In the genomic region with DNA sequence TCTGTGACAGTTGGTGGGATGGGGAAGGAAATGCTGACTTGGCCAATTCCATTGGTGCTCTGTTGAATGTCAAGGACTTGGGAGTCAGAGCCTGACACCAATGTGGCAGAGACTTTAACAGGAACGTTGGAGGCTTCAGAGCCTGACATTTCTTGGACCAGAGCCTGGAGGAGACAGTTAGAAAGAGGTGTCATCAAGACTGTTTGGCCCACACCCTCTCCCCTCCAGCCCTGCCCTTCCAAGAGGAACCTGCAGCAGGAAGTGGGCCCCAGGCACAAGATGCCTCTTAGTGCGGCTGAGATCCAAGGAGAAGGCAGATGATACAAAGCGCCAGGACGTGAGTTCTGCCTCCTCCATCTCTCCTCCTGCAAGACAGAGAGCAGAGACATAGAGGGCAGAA, we compare ENCODE assay signal across 20 mouse cellular contexts. TPM values are rescaled to one million over a fixed set of nuclear protein-coding genes. Genes with fewer than 3 reads are reported as not detected.
DNase-seq lines count a peak whose midpoint lies in the region; ATAC-seq and TF ChIP-seq lines count a peak whose summit lies in the region.
"Had no signal": no experiment of that assay in that cellular context is flagged by ENCODE, and none has a peak within 500 bp of the region (broad histone marks: within the 10 kb centered on the region; RNA-seq: fewer than 3 reads in every experiment).

No protein-coding gene starts in this region.

- H3K27me3 ChIP-seq in forebrain, embryonic 11.5 days (ENCODE audit: control insufficient read depth, insufficient read depth, low read length): no peaks in the 10 kb centered on the region
- no peaks in the 10 kb centered on the region for H3K27me3 ChIP-seq in forebrain, embryonic 16.5 days (replicated peaks; ENCODE audit: control insufficient read depth, insufficient read depth, low read length)
- no peaks in the 10 kb centered on the region for H3K27me3 ChIP-seq in liver, postnatal 0 days (ENCODE audit: insufficient read depth, low read length)
- H3K27me3 ChIP-seq in liver, embryonic 12.5 days (replicated peaks): peaks cover 8% of the 10 kb centered on the region; the same call in 1 of the 2 replicates
- H3K27me3 ChIP-seq: hindbrain, embryonic 15.5 days had no signal

- H3K9ac ChIP-seq in forebrain, embryonic 11.5 days (ENCODE audit: low read length): no peak overlapping the region
- H3K9ac ChIP-seq in forebrain, embryonic 16.5 days (replicated peaks; ENCODE audit: low read depth, low read length): no peak overlapping the region
- H3K9ac ChIP-seq in liver, postnatal 0 days (replicated peaks): no peak overlapping the region
- no peak overlapping the region for H3K9ac ChIP-seq in liver, embryonic 12.5 days
- H3K9ac ChIP-seq: embryonic facial prominence, embryonic 12.5 days; forebrain, embryonic 12.5 days; forebrain, postnatal 0 days; hindbrain, embryonic 15.5 days had no signal

- H3K4me3 ChIP-seq in forebrain, embryonic 11.5 days (ENCODE audit: low read depth, low read length): no peak overlapping the region
- no peak overlapping the region for H3K4me3 ChIP-seq in forebrain, embryonic 16.5 days (replicated peaks; ENCODE audit: low read length)
- no peak overlapping the region for H3K4me3 ChIP-seq in liver, postnatal 0 days (ENCODE audit: low read depth, low read length)
- H3K4me3 ChIP-seq in liver, embryonic 12.5 days: no peak overlapping the region
- H3K4me3 ChIP-seq in bone marrow macrophage, adult 2 months (ENCODE audit: insufficient read depth, low read length): no peak overlapping the region
- H3K4me3 ChIP-seq: embryonic facial prominence, embryonic 12.5 days; forebrain, embryonic 12.5 days; hindbrain, embryonic 15.5 days had no signal

- TF ChIP-seq EP300 in liver, postnatal 0 days (IDR thresholded peaks at IDR 0.05; ENCODE audit: low read depth): no peak

- no peaks in the 10 kb centered on the region for H3K4me1 ChIP-seq in forebrain, embryonic 11.5 days (replicated peaks; ENCODE audit: control insufficient read depth, insufficient read depth, low read length)
- H3K4me1 ChIP-seq in forebrain, embryonic 16.5 days (replicated peaks; ENCODE audit: control insufficient read depth, insufficient read depth, low read length): no peaks in the 10 kb centered on the region
- peaks cover 10% of the 10 kb centered on the region for H3K4me1 ChIP-seq in liver, postnatal 0 days (ENCODE audit: insufficient read depth)
- no peaks in the 10 kb centered on the region for H3K4me1 ChIP-seq in liver, embryonic 12.5 days
- peaks cover 23% of the 10 kb centered on the region for H3K4me1 ChIP-seq in bone marrow macrophage, adult 2 months (ENCODE audit: control insufficient read depth, insufficient read depth, low read length)
- H3K4me1 ChIP-seq: embryonic facial prominence, embryonic 12.5 days; forebrain, embryonic 12.5 days; hindbrain, embryonic 15.5 days had no signal

- no peak for ATAC-seq in forebrain, embryonic 11.5 days (replicated peaks; ENCODE audit: low FRiP score)
- no peak for ATAC-seq in forebrain, embryonic 16.5 days
- ATAC-seq in liver, postnatal 0 days: no peak
- ATAC-seq in liver, embryonic 12.5 days: no peak
- ATAC-seq: forebrain, postnatal 0 days; intestine, embryonic 16.5 days had no signal

- H3K27ac ChIP-seq in forebrain, embryonic 11.5 days (ENCODE audit: low read depth, low read length): no peak overlapping the region
- H3K27ac ChIP-seq in forebrain, embryonic 16.5 days (ENCODE audit: low read length): no peak overlapping the region
- no peak overlapping the region for H3K27ac ChIP-seq in liver, postnatal 0 days (ENCODE audit: low read depth)
- no peak overlapping the region for H3K27ac ChIP-seq in liver, embryonic 12.5 days
- H3K27ac ChIP-seq in bone marrow macrophage, adult 2 months (ENCODE audit: insufficient read depth, low read depth, low read length): peak overlapping the region; percentile 4; the same call in 1 of the 2 replicates
- H3K27ac ChIP-seq: embryonic facial prominence, embryonic 12.5 days; forebrain, embryonic 12.5 days; hindbrain, embryonic 15.5 days had no signal

- TF ChIP-seq CTCF in liver, postnatal 0 days (IDR thresholded peaks at IDR 0.05; ENCODE audit: low read depth): no peak
- TF ChIP-seq CTCF in bone marrow macrophage, adult 2 months (IDR thresholded peaks at IDR 0.05; ENCODE audit: low read depth, low read length): no peak

- WGBS in forebrain, embryonic 11.5 days: 85% methylated on average over 4 of the region's 4 CpGs
- 84% methylated on average over 4 of the region's 4 CpGs for WGBS in forebrain, embryonic 16.5 days
- WGBS in liver, postnatal 0 days (ENCODE audit: insufficient replicate concordance): 24% methylated on average over 4 of the region's 4 CpGs
- WGBS in liver, embryonic 12.5 days (ENCODE audit: insufficient replicate concordance): 33% methylated on average over 4 of the region's 4 CpGs

- TF ChIP-seq POLR2A in bone marrow macrophage, adult 2 months (IDR thresholded peaks at IDR 0.05; ENCODE audit: borderline replicate concordance, low read depth, low read length): no peak

- no peaks in the 10 kb centered on the region for H3K36me3 ChIP-seq in forebrain, embryonic 11.5 days (ENCODE audit: control insufficient read depth, insufficient read depth, low read length)
- H3K36me3 ChIP-seq in forebrain, embryonic 16.5 days (ENCODE audit: control insufficient read depth, insufficient read depth): no peaks in the 10 kb centered on the region
- no peaks in the 10 kb centered on the region for H3K36me3 ChIP-seq in liver, postnatal 0 days (replicated peaks; ENCODE audit: insufficient read depth, low read length)
- no peaks in the 10 kb centered on the region for H3K36me3 ChIP-seq in liver, embryonic 12.5 days
- H3K36me3 ChIP-seq: embryonic facial prominence, embryonic 12.5 days; forebrain, embryonic 12.5 days; hindbrain, embryonic 15.5 days had no signal

- DNase-seq in forebrain, embryonic 11.5 days (ENCODE audit: low spot score): peak; percentile 26
- DNase-seq in liver, postnatal 0 days: peak; percentile 11
- peak; percentile 49 for DNase-seq in adrenal gland, postnatal 10 days
- DNase-seq in cerebellum, postnatal 25 days: no peak
- DNase-seq in layer of hippocampus, adult 11-12 months (ENCODE audit: low spot score): no peak
- DNase-seq: cerebellum, adult 11 months; cerebellum, adult 8-10 months; cerebellum, postnatal 14 days; forebrain, postnatal 0 days; gastrocnemius, postnatal 14 days; heart, postnatal 10 days; kidney, adult 8-10 months had no signal

- H3K9me3 ChIP-seq in forebrain, embryonic 11.5 days (ENCODE audit: control insufficient read depth, low read length): no peaks in the 10 kb centered on the region
- H3K9me3 ChIP-seq in forebrain, embryonic 16.5 days (ENCODE audit: control insufficient read depth, low read length): no peaks in the 10 kb centered on the region
- no peaks in the 10 kb centered on the region for H3K9me3 ChIP-seq in liver, postnatal 0 days (ENCODE audit: low read length)
- no peaks in the 10 kb centered on the region for H3K9me3 ChIP-seq in liver, embryonic 12.5 days (replicated peaks)
- H3K9me3 ChIP-seq: embryonic facial prominence, embryonic 12.5 days; forebrain, embryonic 12.5 days; hindbrain, embryonic 15.5 days had no signal

- no peak overlapping the region for H3K4me2 ChIP-seq in forebrain, embryonic 11.5 days (ENCODE audit: low read depth, low read length, severe bottlenecking)
- no peak overlapping the region for H3K4me2 ChIP-seq in forebrain, embryonic 16.5 days (ENCODE audit: low read length)
- H3K4me2 ChIP-seq in liver, postnatal 0 days (ENCODE audit: low read depth, low read length): peak overlapping the region; percentile 48; the same call in 1 of the 2 replicates
- no peak overlapping the region for H3K4me2 ChIP-seq in liver, embryonic 12.5 days
- H3K4me2 ChIP-seq: embryonic facial prominence, embryonic 12.5 days; forebrain, embryonic 12.5 days; hindbrain, embryonic 15.5 days had no signal

RNA-seq across cellular contexts. Expression of a gene that starts 3.4 kb away (rescaled TPM):
- polyA plus RNA-seq in forebrain, embryonic 11.5 days (2014; fragmentation: Nextera tagmentation; extraction: Ambion mirVana): 0.05 TPM in 1 of 2 replicates, not detected in the other
- 0.16 TPM in 1 of 2 replicates, not detected in the other for polyA plus RNA-seq in forebrain, embryonic 16.5 days (2015; fragmentation: Nextera tagmentation; extraction: Ambion mirVana)
- polyA plus RNA-seq in liver, postnatal 0 days (2015; fragmentation: Nextera tagmentation; extraction: Ambion mirVana): 151 and 198 TPM in 2 replicates
- polyA plus RNA-seq in liver, embryonic 12.5 days (2016; fragmentation: Nextera tagmentation; extraction: Ambion mirVana): 0.42 and 0.61 TPM in 2 replicates
- 100 to 1,000 TPM in 1 of 2 experiments, 10 to 100 TPM in 1; 88.4 to 156 TPM for total RNA-seq in adrenal gland, postnatal 10 days (2021)
- 0.75 and 2.2 TPM in 2 replicates for polyA plus RNA-seq in bone marrow macrophage, adult 2 months (2012; ENCODE audit: insufficient read depth, insufficient read length, missing spikeins)
- total RNA-seq: CH12.LX had no signal
- polyA plus RNA-seq: embryonic facial prominence, embryonic 12.5 days; forebrain, embryonic 12.5 days had no signal

Comparison
In these comparisons a context has a peak if more than half of its experiments do, and no peak if none do; other contexts are left out.
1. RNA of a gene that starts 3.4 kb away (polyA plus RNA-seq): 151 to 198 TPM in liver, postnatal 0 days; 0.75 to 2.2 TPM in bone marrow macrophage, adult 2 months, 0.42 to 0.61 TPM in liver, embryonic 12.5 days, 0.16 TPM in forebrain, embryonic 16.5 days and 0.05 TPM in forebrain, embryonic 11.5 days; every median in the first group is over 10 times any median in the second.
2. DNase-seq: peak in forebrain, embryonic 11.5 days (single experiment), liver, postnatal 0 days (single experiment) and adrenal gland, postnatal 10 days (single experiment); none in cerebellum, postnatal 25 days (0 of 2) and layer of hippocampus, adult 11-12 months (single experiment).